8 mouse cellular contexts compared by ENCODE assay signal in genomic region chr5:137629906-137630545, GRCm38 (mm10). TPM values are rescaled to one million over a fixed set of nuclear protein-coding genes. Genes with fewer than 3 reads are reported as not detected.
DNase-seq lines count a peak whose midpoint lies in the region; ATAC-seq and TF ChIP-seq lines count a peak whose summit lies in the region.

No protein-coding gene starts in this region.

- H3K9ac ChIP-seq in forebrain, embryonic 12.5 days, result peak overlapping the region; percentile 72

- no peak for ATAC-seq in forebrain, embryonic 12.5 days (ENCODE audit: low FRiP score)

- H3K4me1 ChIP-seq in spleen, adult 2 months (ENCODE audit: control insufficient read depth, insufficient read depth, insufficient read length), result peaks cover 11% of the 10 kb centered on the region; the same call in 1 of the 2 replicates
- H3K4me1 ChIP-seq in forebrain, embryonic 12.5 days, result peaks cover 48% of the 10 kb centered on the region

- H3K4me3 ChIP-seq in spleen, adult 2 months (ENCODE audit: extremely low read depth, insufficient read depth, insufficient read length), result peak overlapping the region; percentile 78
- peak overlapping the region; percentile 82 for H3K4me3 ChIP-seq in forebrain, embryonic 12.5 days (replicated peaks)
- H3K4me3 ChIP-seq in macrophage (ENCODE audit: inconsistent target), result peak overlapping the region; percentile 98

- H3K9me3 ChIP-seq in forebrain, embryonic 12.5 days, result no peaks in the 10 kb centered on the region

- H3K79me2 ChIP-seq in macrophage (ENCODE audit: inconsistent target), result peaks cover 53% of the 10 kb centered on the region

- 2% methylated on average over 6 of the region's 6 CpGs for WGBS in spleen, adult 2 months
- WGBS in forebrain, embryonic 12.5 days, result 25% methylated on average over 6 of the region's 6 CpGs
- WGBS in macrophage (ENCODE audit: missing documents), result 2% methylated on average over 5 of the region's 6 CpGs

- DNase-seq in spleen, adult 2 months (ENCODE audit: low read depth in 1 of 2, low spot score in 2 of 2), result no peak
- DNase-seq in spleen, postnatal 14 days (ENCODE audit: low spot score in 2 of 2), result no peak
- DNase-seq in kidney, postnatal 14 days, result peak; percentile 82
- peak; percentile 57 to 71 for DNase-seq in thymus, postnatal 36 days
- no peak for DNase-seq in frontal cortex, postnatal 14 days (ENCODE audit: low spot score in 2 of 2)
- DNase-seq in retina, embryonic 14.5 days (ENCODE audit: low spot score), result no peak

- peak overlapping the region; percentile 82 for H3K4me2 ChIP-seq in forebrain, embryonic 12.5 days

- no peak for TF ChIP-seq CTCF in spleen, adult 2 months (IDR thresholded peaks at IDR 0.05; ENCODE audit: extremely low read depth, insufficient read depth, insufficient read length, insufficient replicate concordance)

- TF ChIP-seq POLR2A in spleen, adult 2 months (IDR thresholded peaks at IDR 0.05; ENCODE audit: low read depth, low read length), result no peak

- peaks cover 9% of the 10 kb centered on the region for H3K36me3 ChIP-seq in spleen, adult 2 months (ENCODE audit: control insufficient read depth, insufficient read depth, low read length)
- peaks cover 19% of the 10 kb centered on the region for H3K36me3 ChIP-seq in forebrain, embryonic 12.5 days (replicated peaks)
- peaks cover 19% of the 10 kb centered on the region for H3K36me3 ChIP-seq in macrophage (ENCODE audit: inconsistent target)

- no peaks in the 10 kb centered on the region for H3K27me3 ChIP-seq in spleen, adult 2 months (ENCODE audit: control insufficient read depth, insufficient read depth, low read length)
- no peaks in the 10 kb centered on the region for H3K27me3 ChIP-seq in forebrain, embryonic 12.5 days

- H3K27ac ChIP-seq in spleen, adult 2 months (ENCODE audit: insufficient read depth, low read length), result peak overlapping the region; percentile 93
- H3K27ac ChIP-seq in forebrain, embryonic 12.5 days, result peak overlapping the region; percentile 47
- peak overlapping the region; percentile 100 for H3K27ac ChIP-seq in macrophage

RNA-seq across cellular contexts. Expression of gene Gm20605, which starts 1.1 kb away (rescaled TPM):
- polyA plus RNA-seq in spleen, adult 2 months (2012; rRNA removed), result 69.4 and 70.9 TPM in 2 replicates
- polyA plus RNA-seq in forebrain, embryonic 12.5 days (2016; fragmentation: Nextera tagmentation; extraction: Ambion mirVana), result 9.6 and 10.1 TPM in 2 replicates
- total RNA-seq in macrophage (2018; cell fraction: chromatin; rRNA removed), result 100 to 1,000 TPM in 18 of 26 experiments, 10 to 100 TPM in 8; 40.1 to 196 (median 131) TPM
- 10 to 100 TPM in 5 of 26 experiments, 1 to 10 TPM in 18, under 1 TPM in 3; 0.65 to 15.9 (median 4.3) TPM for total RNA-seq in macrophage (2018; cell fraction: cytosol; rRNA removed)
- total RNA-seq in macrophage (2018; cell fraction: nucleus; rRNA removed), result 100 to 1,000 TPM in 8 of 26 experiments, 10 to 100 TPM in 18; 27.9 to 148 (median 83.5) TPM
- 4.9 to 17.8 TPM (median 5.5 TPM) in 3 replicates for polyA plus RNA-seq in macrophage (2018)

RNA-seq across cellular contexts. Expression of gene Lrch4, which starts 1.1 kb away (rescaled TPM):
- polyA plus RNA-seq in spleen, adult 2 months (2012; rRNA removed), result 249 and 293 TPM in 2 replicates
- polyA plus RNA-seq in forebrain, embryonic 12.5 days (2016; fragmentation: Nextera tagmentation; extraction: Ambion mirVana), result 29.8 and 35.1 TPM in 2 replicates
- total RNA-seq in macrophage (2018; cell fraction: chromatin; rRNA removed), result 100 to 1,000 TPM; 167 to 732 (median 499) TPM
- total RNA-seq in macrophage (2018; cell fraction: cytosol; rRNA removed), result 100 to 1,000 TPM in 19 of 26 experiments, 10 to 100 TPM in 7; 63.8 to 148 (median 112) TPM
- 100 to 1,000 TPM; 111 to 438 (median 231) TPM for total RNA-seq in macrophage (2018; cell fraction: nucleus; rRNA removed)
- 51.6 to 108 TPM (median 60.3 TPM) in 3 replicates for polyA plus RNA-seq in macrophage (2018)

RNA-seq across cellular contexts. Expression of gene Fbxo24, which starts 1.2 kb away (rescaled TPM):
- 0.25 and 0.26 TPM in 2 replicates for polyA plus RNA-seq in spleen, adult 2 months (2012; rRNA removed)
- polyA plus RNA-seq in forebrain, embryonic 12.5 days (2016; fragmentation: Nextera tagmentation; extraction: Ambion mirVana), result 0.26 and 0.45 TPM in 2 replicates
- total RNA-seq in macrophage (2018; cell fraction: chromatin; rRNA removed), result under 1 TPM in 16 of 26 experiments, not detected in 10; 0.21 to 0.96 (median 0.40) TPM
- under 1 TPM in 9 of 26 experiments, not detected in 17; 0.03 to 0.16 (median 0.09) TPM for total RNA-seq in macrophage (2018; cell fraction: cytosol; rRNA removed)
- under 1 TPM in 12 of 26 experiments, not detected in 14; 0.22 to 0.54 (median 0.39) TPM for total RNA-seq in macrophage (2018; cell fraction: nucleus; rRNA removed)
- polyA plus RNA-seq in macrophage (2018), result 0.09 TPM in 1 of 3 replicates, not detected in the others

RNA-seq across cellular contexts. Expression of gene Sap25, which starts 11.1 kb away (rescaled TPM):
- polyA plus RNA-seq in spleen, adult 2 months (2012; rRNA removed), result 328 and 407 TPM in 2 replicates
- 9.0 and 10.5 TPM in 2 replicates for polyA plus RNA-seq in forebrain, embryonic 12.5 days (2016; fragmentation: Nextera tagmentation; extraction: Ambion mirVana)
- total RNA-seq in macrophage (2018; cell fraction: chromatin; rRNA removed), result 100 to 1,000 TPM in 22 of 26 experiments, 10 to 100 TPM in 4; 38.5 to 287 (median 179) TPM
- total RNA-seq in macrophage (2018; cell fraction: cytosol; rRNA removed), result 10 to 100 TPM in 4 of 26 experiments, 1 to 10 TPM in 16, under 1 TPM in 6; 0.51 to 14.8 (median 2.5) TPM
- total RNA-seq in macrophage (2018; cell fraction: nucleus; rRNA removed), result 100 to 1,000 TPM in 22 of 26 experiments, 10 to 100 TPM in 4; 72.4 to 325 (median 151) TPM
- 5.2 to 25.3 TPM (median 10.5 TPM) in 3 replicates for polyA plus RNA-seq in macrophage (2018)

RNA-seq across cellular contexts. Expression of gene Irs3, which starts 15.5 kb away (rescaled TPM):
- polyA plus RNA-seq in spleen, adult 2 months (2012; rRNA removed), result 0.79 and 1.0 TPM in 2 replicates
- polyA plus RNA-seq in forebrain, embryonic 12.5 days (2016; fragmentation: Nextera tagmentation; extraction: Ambion mirVana), result not detected in 2 replicates
- not detected for total RNA-seq in macrophage (2018; cell fraction: chromatin; rRNA removed)
- total RNA-seq in macrophage (2018; cell fraction: cytosol; rRNA removed), result under 1 TPM in 13 of 26 experiments, not detected in 13; 0.05 to 0.11 (median 0.09) TPM
- under 1 TPM in 2 of 26 experiments, not detected in 24; 0.23 to 0.99 TPM for total RNA-seq in macrophage (2018; cell fraction: nucleus; rRNA removed)
- 0.09 TPM in 1 of 3 replicates, not detected in the others for polyA plus RNA-seq in macrophage (2018)

Comparison
In these comparisons a context has a peak if more than half of its experiments do, and no peak if none do; other contexts are left out.
1. DNase-seq: peak in kidney, postnatal 14 days (single experiment) and thymus, postnatal 36 days (2 of 2); none in spleen, adult 2 months (0 of 2), spleen, postnatal 14 days (0 of 2), frontal cortex, postnatal 14 days (0 of 2) and retina, embryonic 14.5 days (single experiment).
2. H3K27ac ChIP-seq: peak in every context shown above with its lines; median percentile 100 in macrophage; 93 in spleen, adult 2 months; 47 in forebrain, embryonic 12.5 days.
3. Peak in every context shown above with its lines, with median percentiles within 50 percentile points of each other: H3K4me3 ChIP-seq.